Mouse (Mus musculus) kidney, embryonic 16.5 days (tissue): ENCODE measurements around the gene Bcas1. TPM values are rescaled to one million over a fixed set of nuclear protein-coding genes. Genes with fewer than 3 reads are reported as not detected.
A peak's percentile ranks its signal among the peaks of the same experiment; 100 is the strongest.

ENCODE experiments used
- ATAC-seq: fragments of 200-750 bp; cut with Nextera tagmentation; 2 replicates; pipeline ENCODE4 v1.8.0; 2017; ENCODE audit warnings: moderate TSS enrichment; ENCODE audit not compliant: low FRiP score, low TSS enrichment
- H3K27ac ChIP-seq: fragments of 300-500 bp; sonication (generic); 2 replicates; pipeline ENCODE4 v1.5.1; 2014; ENCODE audit warnings: low read length
- H3K27me3 ChIP-seq: fragments of 300-500 bp; sonication (generic); 2 replicates; pipeline ENCODE4 v1.6.1; 2014; ENCODE audit warnings: low read length, control low read depth, mixed read lengths; ENCODE audit not compliant: insufficient read depth
- H3K36me3 ChIP-seq: fragments of 300-500 bp; sonication (generic); 2 replicates; pipeline ENCODE4 v1.6.1; 2014; ENCODE audit warnings: low read length, control low read depth, mixed read lengths; ENCODE audit not compliant: insufficient read depth
- H3K4me1 ChIP-seq: fragments of 300-500 bp; sonication (generic); 2 replicates; pipeline ENCODE4 v1.6.1; 2014; ENCODE audit warnings: low read length, control low read depth, mixed read lengths; ENCODE audit not compliant: insufficient read depth
- H3K4me2 ChIP-seq: fragments of 300-500 bp; sonication (generic); replicated peaks from 2 replicates; pipeline ENCODE4 v1.6.1; 2014; ENCODE audit warnings: low read depth, low read length
- H3K4me3 ChIP-seq: fragments of 300-500 bp; sonication (generic); 2 replicates; pipeline ENCODE4 v1.5.1; 2014; ENCODE audit warnings: mild to moderate bottlenecking, low read length
- H3K9ac ChIP-seq: fragments of 300-500 bp; sonication (generic); replicated peaks from 2 replicates; pipeline ENCODE4 v1.6.1; 2014; ENCODE audit warnings: low read length
- H3K9me3 ChIP-seq: fragments of 300-500 bp; sonication (generic); 2 replicates; pipeline ENCODE4 v1.6.1; 2016; ENCODE audit warnings: low read length, control low read depth
- WGBS: fragments of 180-500 bp; shearing (Covaris S2); extraction: QIAGEN DNeasy Blood & Tissue Kit; methylation state at CpG from one replicate; pipeline ENCODE4 v1.1.7; 2014; 5-methylcytosine and 5-hydroxymethylcytosine counted together
- polyA plus RNA-seq: library from polyadenylated mRNA; unstranded; fragments of >200 nt; fragmentation: Nextera tagmentation; extraction: Ambion mirVana; gene quantifications from 2 replicates; pipeline ENCODE4 v1.2.1, GENCODE M21; 2015

Bcas1 gene
- polyA plus RNA-seq, 1 experiment from 2014 or later, result 0.66 TPM

- H3K27me3 ChIP-seq, result no peaks in the 10 kb centered on the region; the same call in 1 of the 2 replicates
- ATAC-seq, result peak; percentile 75; the same call in 1 of the 2 replicates
- WGBS, result 47% methylated on average over 6 of the region's 6 CpGs
Observed at GRCm38 (mm10) chr2:170432152-170432551, 4.5 kb upstream of the Bcas1 start.

DNA sequence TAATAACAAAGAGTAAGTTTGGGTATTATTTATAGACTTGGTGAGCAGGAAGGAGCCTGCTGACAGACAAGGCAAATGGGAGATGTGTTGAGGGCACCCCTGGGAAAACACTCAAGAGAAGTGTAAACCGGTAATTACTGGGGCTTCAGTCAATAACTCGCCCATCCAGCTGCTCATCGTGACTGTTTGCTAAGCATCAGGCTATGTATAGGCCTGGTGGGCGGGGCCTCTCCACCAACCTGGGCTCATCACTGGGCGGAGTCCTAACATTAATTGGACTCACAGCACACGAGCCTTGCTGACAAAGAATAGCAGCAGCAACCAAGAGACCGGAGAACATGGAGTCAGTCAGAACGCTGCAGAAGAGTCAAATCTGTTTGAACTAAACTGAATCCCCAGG is 1.3 kb upstream of the Bcas1 start:
- WGBS, result 39% methylated on average over 8 of the region's 8 CpGs
- no peaks in the 10 kb centered on the region for H3K36me3 ChIP-seq
- no peaks in the 10 kb centered on the region for H3K4me1 ChIP-seq
- no peaks in the 10 kb centered on the region for H3K9me3 ChIP-seq
- H3K4me2 ChIP-seq, result no peak overlapping the region
- no peak overlapping the region for H3K4me3 ChIP-seq
- no peaks in the 10 kb centered on the region; the same call in 1 of the 2 replicates for H3K27me3 ChIP-seq
- no peak overlapping the region for H3K27ac ChIP-seq
- no peak for ATAC-seq
- H3K9ac ChIP-seq, result no peak overlapping the region

More at GRCm38 (mm10) chr2:170432152-170432551, 4.5 kb upstream of the Bcas1 start:
- Histone ChIP-seq H3K9me3 (no peaks in the 10 kb centered on the region), H3K4me3 (no peak overlapping the region), H3K4me2 (no peak overlapping the region), H3K27ac (no peak overlapping the region), H3K36me3 (no peaks in the 10 kb centered on the region), H3K9ac (no peak overlapping the region), H3K4me1 (no peaks in the 10 kb centered on the region)

- WGBS, result 50% methylated on average over 3 of the region's 3 CpGs
- H3K4me1 ChIP-seq, result no peaks in the 10 kb centered on the region
- no peak overlapping the region for H3K4me3 ChIP-seq
- ATAC-seq, result no peak
- no peaks in the 10 kb centered on the region for H3K36me3 ChIP-seq
- no peaks in the 10 kb centered on the region for H3K9me3 ChIP-seq
- no peak overlapping the region for H3K4me2 ChIP-seq
- H3K27ac ChIP-seq, result no peak overlapping the region
- H3K27me3 ChIP-seq, result no peaks in the 10 kb centered on the region
- H3K9ac ChIP-seq, result no peak overlapping the region
Observed at GRCm38 (mm10) chr2:170424131-170424530, 3.5 kb downstream of the Bcas1 start.

- no peak for ATAC-seq
- WGBS, result 35% methylated on average over 4 of the region's 4 CpGs
- no peak overlapping the region for H3K27ac ChIP-seq
Observed at GRCm38 (mm10) chr2:170421924-170422323, 5.7 kb downstream of the Bcas1 start.

GRCm38 (mm10) chr2:170418748-170419147 is 8.9 kb downstream of the Bcas1 start:
- no peak overlapping the region for H3K4me2 ChIP-seq
- H3K9ac ChIP-seq, result no peak overlapping the region
- no peaks in the 10 kb centered on the region for H3K4me1 ChIP-seq
- no peaks in the 10 kb centered on the region for H3K36me3 ChIP-seq
- 45% methylated on average over 10 of the region's 10 CpGs for WGBS
- H3K27ac ChIP-seq, result no peak overlapping the region
- no peaks in the 10 kb centered on the region for H3K9me3 ChIP-seq
- H3K4me3 ChIP-seq, result no peak overlapping the region
- ATAC-seq, result no peak
- no peaks in the 10 kb centered on the region for H3K27me3 ChIP-seq

More at GRCm38 (mm10) chr2:170421924-170422323, 5.7 kb downstream of the Bcas1 start:
- no peak overlapping the region for H3K4me2 ChIP-seq
- H3K9ac ChIP-seq, result no peak overlapping the region
- H3K9me3 ChIP-seq, result no peaks in the 10 kb centered on the region
- H3K36me3 ChIP-seq, result no peaks in the 10 kb centered on the region
- H3K4me3 ChIP-seq, result no peak overlapping the region
- no peaks in the 10 kb centered on the region for H3K4me1 ChIP-seq
- H3K27me3 ChIP-seq, result no peaks in the 10 kb centered on the region

DNA sequence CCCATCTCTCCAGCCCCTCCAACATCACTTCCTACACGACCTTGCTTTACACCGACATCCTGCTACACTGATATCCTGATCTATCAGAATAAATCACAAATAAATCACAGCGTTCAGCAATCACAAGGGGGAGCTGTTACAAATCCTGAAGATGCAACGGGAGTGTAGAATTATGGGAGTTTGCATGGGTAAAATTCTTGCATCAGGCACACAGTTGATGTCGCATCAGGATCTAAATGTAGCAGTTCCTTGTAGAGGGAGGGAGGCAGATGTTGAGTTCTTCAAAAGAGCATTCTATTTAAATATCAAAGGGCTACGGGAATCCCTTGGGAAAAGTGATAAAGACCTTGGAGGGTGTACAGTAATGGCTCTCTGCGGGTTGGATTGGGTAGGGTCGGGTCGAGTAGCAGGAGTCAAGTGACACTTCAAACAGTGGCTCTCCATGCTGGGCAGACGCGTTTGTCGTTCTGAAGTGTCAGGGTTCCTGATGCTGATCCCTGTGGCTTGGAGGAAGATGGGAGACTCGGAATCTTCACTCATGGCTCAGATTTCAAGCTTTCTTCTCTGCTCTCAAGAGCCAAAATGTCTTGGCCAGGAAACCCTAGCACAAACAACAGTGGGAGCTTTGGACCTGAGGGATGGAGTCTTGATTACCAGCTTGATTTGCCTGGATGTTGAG is 16.0 kb downstream of the Bcas1 start:
- Histone ChIP-seq H3K4me3 (peak overlapping the region; percentile 23), H3K36me3 (no peaks in the 10 kb centered on the region), H3K4me2 (peak overlapping the region; percentile 41), H3K4me1 (peaks cover 10% of the 10 kb centered on the region; the same call in 1 of the 2 replicates), H3K27me3 (peaks cover 27% of the 10 kb centered on the region), H3K9me3 (no peaks in the 10 kb centered on the region), H3K9ac (no peak overlapping the region), H3K27ac (no peak overlapping the region)
- ATAC-seq, result no peak
- 4% methylated on average over 13 of the region's 13 CpGs for WGBS

GRCm38 (mm10) chr2:170410677-170411489 is 16.8 kb downstream of the Bcas1 start:
- no peak for ATAC-seq
- Histone ChIP-seq H3K36me3 (no peaks in the 10 kb centered on the region), H3K9me3 (no peaks in the 10 kb centered on the region), H3K27me3 (peaks cover 27% of the 10 kb centered on the region), H3K4me2 (peak overlapping the region; percentile 41), H3K9ac (no peak overlapping the region), H3K4me3 (peak overlapping the region; percentile 23), H3K27ac (no peak overlapping the region), H3K4me1 (peaks cover 10% of the 10 kb centered on the region; the same call in 1 of the 2 replicates)
- 18% methylated on average over 23 of the region's 23 CpGs for WGBS

GRCm38 (mm10) chr2:170406438-170406837 is 21.2 kb downstream of the Bcas1 start:
- ATAC-seq, result no peak
- Histone ChIP-seq H3K4me1 (peaks cover 11% of the 10 kb centered on the region; the same call in 1 of the 2 replicates), H3K27ac (no peak overlapping the region), H3K4me3 (no peak overlapping the region), H3K9me3 (no peaks in the 10 kb centered on the region), H3K36me3 (no peaks in the 10 kb centered on the region), H3K27me3 (peaks cover 16% of the 10 kb centered on the region), H3K9ac (no peak overlapping the region), H3K4me2 (no peak overlapping the region)
- WGBS, result 88% methylated on average over 14 of the region's 14 CpGs

- H3K4me2 ChIP-seq, result no peak overlapping the region
- H3K27me3 ChIP-seq, result peaks cover 2% of the 10 kb centered on the region; the same call in 1 of the 2 replicates
- no peak overlapping the region for H3K27ac ChIP-seq
- no peak overlapping the region for H3K9ac ChIP-seq
- 27% methylated on average over 18 of the region's 18 CpGs for WGBS
- H3K4me3 ChIP-seq, result no peak overlapping the region
- H3K36me3 ChIP-seq, result no peaks in the 10 kb centered on the region
- H3K4me1 ChIP-seq, result peaks cover 21% of the 10 kb centered on the region
- no peak for ATAC-seq
- H3K9me3 ChIP-seq, result no peaks in the 10 kb centered on the region; the same call in 1 of the 2 replicates
Observed at GRCm38 (mm10) chr2:170404781-170405573, 22.7 kb downstream of the Bcas1 start.
